In genomic region chr19:33159192-33159591, GRCm38 (mm10) we compare ENCODE assay signal across 26 mouse cellular contexts.
"Had no signal": no experiment of that assay in that cellular context is flagged by ENCODE, and none has a peak within 500 bp of the region (broad histone marks: within the 10 kb centered on the region; RNA-seq: fewer than 3 reads in every experiment).

No protein-coding gene starts in this region.

- DNase-seq: cerebellum, adult 9-10 months; cerebellum, adult 9-11 months; cerebellum, postnatal 10 days; cerebellum, postnatal 25 days; cerebellum, postnatal 36 days; embryo, embryonic 11 days; forebrain, postnatal 0 days; gastrocnemius, adult 2 months; gastrocnemius, postnatal 10 days; gastrocnemius, postnatal 14 days; gastrocnemius, postnatal 25 days; gastrocnemius, postnatal 36 days; heart, adult 11 months; heart, adult 2 months had no signal

- H3K4me3 ChIP-seq: embryonic facial prominence, embryonic 10.5 days; embryonic facial prominence, embryonic 12.5 days; embryonic facial prominence, embryonic 13.5 days; embryonic facial prominence, embryonic 15.5 days; erythroblast, embryonic 14.5 days; forebrain, embryonic 10.5 days; forebrain, embryonic 12.5 days; forebrain, embryonic 13.5 days; forebrain, embryonic 15.5 days; gastrocnemius, adult 2 months; heart, adult 2 months; heart, embryonic 10.5 days had no signal

- H3K27ac ChIP-seq: embryonic facial prominence, embryonic 10.5 days; embryonic facial prominence, embryonic 12.5 days; embryonic facial prominence, embryonic 13.5 days; embryonic facial prominence, embryonic 15.5 days; forebrain, embryonic 10.5 days; forebrain, embryonic 12.5 days; forebrain, embryonic 13.5 days; forebrain, embryonic 15.5 days; gastrocnemius, adult 2 months; heart, adult 2 months; heart, embryonic 10.5 days had no signal

- H3K4me2 ChIP-seq: embryonic facial prominence, embryonic 12.5 days; embryonic facial prominence, embryonic 13.5 days; embryonic facial prominence, embryonic 15.5 days; forebrain, embryonic 12.5 days; forebrain, embryonic 13.5 days; forebrain, embryonic 15.5 days had no signal

- H3K9ac ChIP-seq: embryonic facial prominence, embryonic 12.5 days; embryonic facial prominence, embryonic 13.5 days; embryonic facial prominence, embryonic 15.5 days; forebrain, embryonic 12.5 days; forebrain, embryonic 13.5 days; forebrain, embryonic 15.5 days; forebrain, postnatal 0 days had no signal

- H3K4me1 ChIP-seq: embryonic facial prominence, embryonic 10.5 days; embryonic facial prominence, embryonic 12.5 days; embryonic facial prominence, embryonic 13.5 days; embryonic facial prominence, embryonic 15.5 days; forebrain, embryonic 10.5 days; forebrain, embryonic 12.5 days; forebrain, embryonic 13.5 days; forebrain, embryonic 15.5 days; heart, embryonic 10.5 days had no signal

- H3K36me3 ChIP-seq: embryonic facial prominence, embryonic 10.5 days; embryonic facial prominence, embryonic 12.5 days; embryonic facial prominence, embryonic 13.5 days; embryonic facial prominence, embryonic 15.5 days; forebrain, embryonic 10.5 days; forebrain, embryonic 12.5 days; forebrain, embryonic 15.5 days; heart, embryonic 10.5 days had no signal

- H3K27me3 ChIP-seq: embryonic facial prominence, embryonic 12.5 days; embryonic facial prominence, embryonic 13.5 days; embryonic facial prominence, embryonic 15.5 days; forebrain, embryonic 12.5 days; forebrain, embryonic 13.5 days; forebrain, embryonic 15.5 days had no signal

- ATAC-seq: forebrain, embryonic 13.5 days; forebrain, embryonic 14.5 days; forebrain, embryonic 15.5 days; forebrain, embryonic 16.5 days; forebrain, postnatal 0 days had no signal

- H3K9me3 ChIP-seq: embryonic facial prominence, embryonic 10.5 days; embryonic facial prominence, embryonic 12.5 days; embryonic facial prominence, embryonic 13.5 days; embryonic facial prominence, embryonic 15.5 days; forebrain, embryonic 10.5 days; forebrain, embryonic 12.5 days; forebrain, embryonic 13.5 days; forebrain, embryonic 15.5 days; heart, embryonic 10.5 days had no signal
